Mouse (Mus musculus) brain, embryonic 14.5 days (tissue): ENCODE measurements around the gene Med24. TPM values are rescaled to one million over a fixed set of nuclear protein-coding genes. Genes with fewer than 3 reads are reported as not detected.
A peak's percentile ranks its signal among the peaks of the same experiment; 100 is the strongest.

Experiments used
- DNase-seq: peaks from one replicate; pipeline ENCODE4 v3.0.0-alpha.2; 2011; ENCODE audit warnings: low read depth
- CTCF ChIP-seq: fragments of 200-500 bp; IDR thresholded peaks from 2 replicates; pipeline ENCODE4 v1.5.1; 2012; ENCODE audit warnings: inconsistent platforms, mild to moderate bottlenecking, moderate library complexity, borderline replicate concordance; ENCODE audit not compliant: insufficient read depth, insufficient read length; ENCODE audit errors: extremely low read depth
- POLR2A ChIP-seq: fragments of 200-500 bp; IDR thresholded peaks from 2 replicates; pipeline ENCODE4 v1.6.1; 2012; ENCODE audit warnings: mild to moderate bottlenecking, inconsistent platforms, borderline replicate concordance; ENCODE audit not compliant: poor library complexity, insufficient read depth, insufficient read length, severe bottlenecking; ENCODE audit errors: extremely low read depth
- polyA plus RNA-seq: library from polyadenylated mRNA; depleted of rRNA; stranded (reverse); fragments of >200 nt; gene quantifications from 2 replicates; pipeline ENCODE4 v1.2.3, GENCODE M21; 2012

Gene Med24
- polyA plus RNA-seq, 1 experiment, result 134 TPM

- TF ChIP-seq CTCF (peak; percentile 31; the same call in 1 of the 2 replicates), POLR2A (no peak)
- peak; percentile 36 for DNase-seq
Observed at GRCm38 (mm10) chr11:98721458-98722226, 7.6 kb downstream of the Med24 start.

- DNase-seq, result no peak
- TF ChIP-seq POLR2A, result no peak
- TF ChIP-seq CTCF, result no peak
Observed at GRCm38 (mm10) chr11:98720756-98721155, 8.5 kb downstream of the Med24 start.

GRCm38 (mm10) chr11:98717904-98718303 lies 11.3 kb downstream of the Med24 start:
- TF ChIP-seq POLR2A (no peak), CTCF (peak; percentile 80)
- DNase-seq, result peak; percentile 60

- TF ChIP-seq CTCF (no peak), POLR2A (no peak)
- no peak for DNase-seq
Observed at GRCm38 (mm10) chr11:98715946-98716345, 13.3 kb downstream of the Med24 start.

GRCm38 (mm10) chr11:98713703-98714102 lies 15.5 kb downstream of the Med24 start:
- no peak for TF ChIP-seq CTCF
- no peak for TF ChIP-seq POLR2A
- no peak for DNase-seq

GRCm38 (mm10) chr11:98712009-98712408 lies 17.2 kb downstream of the Med24 start:
- TF ChIP-seq CTCF, result peak; percentile 43; the same call in 1 of the 2 replicates
- peak; percentile 79 for DNase-seq

- no peak for DNase-seq
- TF ChIP-seq POLR2A, result no peak
- TF ChIP-seq CTCF, result no peak
Observed at GRCm38 (mm10) chr11:98711046-98711434, 18.2 kb downstream of the Med24 start.

- peak; percentile 83 for DNase-seq
- TF ChIP-seq CTCF (peak; percentile 94), POLR2A (no peak)
Observed at GRCm38 (mm10) chr11:98710416-98711045, 18.7 kb downstream of the Med24 start.

GRCm38 (mm10) chr11:98709001-98709741 lies 20.1 kb downstream of the Med24 start:
- no peak for TF ChIP-seq CTCF
- TF ChIP-seq POLR2A, result no peak

GRCm38 (mm10) chr11:98708282-98708956 lies 20.8 kb downstream of the Med24 start:
- TF ChIP-seq POLR2A (no peak), CTCF (no peak)
- DNase-seq, result no peak

More at GRCm38 (mm10) chr11:98709001-98709741, 20.1 kb downstream of the Med24 start:
- DNase-seq, result no peak
